ENCODE assay signal across 15 mouse cellular contexts in genomic region chrX:162284252-162284651, GRCm38 (mm10).
A peak's percentile ranks its signal among the peaks of the same experiment; 100 is the strongest.
DNase-seq lines count a peak whose midpoint lies in the region; ATAC-seq and TF ChIP-seq lines count a peak whose summit lies in the region.
"Had no signal": no experiment of that assay in that cellular context is flagged by ENCODE, and none has a peak within 500 bp of the region (broad histone marks: within the 10 kb centered on the region; RNA-seq: fewer than 3 reads in every experiment).

No protein-coding gene starts in this region.

- H3K9me3 ChIP-seq in liver, postnatal 0 days (ENCODE audit: low read length): no peaks in the 10 kb centered on the region
- H3K9me3 ChIP-seq: embryonic facial prominence, embryonic 12.5 days; hindbrain, embryonic 15.5 days; limb, embryonic 15.5 days had no signal

- H3K4me1 ChIP-seq in liver, postnatal 0 days (ENCODE audit: insufficient read depth): no peaks in the 10 kb centered on the region
- H3K4me1 ChIP-seq: embryonic facial prominence, embryonic 12.5 days; hindbrain, embryonic 15.5 days; limb, embryonic 15.5 days had no signal

- TF ChIP-seq CTCF in liver, postnatal 0 days (IDR thresholded peaks at IDR 0.05; ENCODE audit: low read depth): no peak

- 0 out of 2 replicates have a peak overlapping the region, but pooled peaks have one; percentile 6 for H3K4me2 ChIP-seq in liver, postnatal 0 days (ENCODE audit: low read depth, low read length)
- H3K4me2 ChIP-seq: embryonic facial prominence, embryonic 12.5 days; hindbrain, embryonic 15.5 days; limb, embryonic 15.5 days had no signal

- no peak overlapping the region for H3K4me3 ChIP-seq in liver, postnatal 0 days (ENCODE audit: low read depth, low read length)
- H3K4me3 ChIP-seq: embryonic facial prominence, embryonic 12.5 days; hindbrain, embryonic 15.5 days; left cerebral cortex, adult 2 months; limb, embryonic 15.5 days had no signal

- H3K9ac ChIP-seq in liver, postnatal 0 days (replicated peaks): no peak overlapping the region
- H3K9ac ChIP-seq: embryonic facial prominence, embryonic 12.5 days; forebrain, postnatal 0 days; hindbrain, embryonic 15.5 days; limb, embryonic 15.5 days had no signal

- 42% methylated on average over 3 of the region's 3 CpGs for WGBS in liver, postnatal 0 days (ENCODE audit: insufficient replicate concordance)

- peak overlapping the region; percentile 60 for H3K27ac ChIP-seq in liver, postnatal 0 days (ENCODE audit: low read depth)
- H3K27ac ChIP-seq: embryonic facial prominence, embryonic 12.5 days; hindbrain, embryonic 15.5 days; left cerebral cortex, adult 2 months; limb, embryonic 15.5 days had no signal

- peak; percentile 98 for TF ChIP-seq EP300 in liver, postnatal 0 days (IDR thresholded peaks at IDR 0.05; ENCODE audit: low read depth)

- ATAC-seq in erythroblast, adult 5-6 weeks (replicated peaks; ENCODE audit: low FRiP score, poor library complexity, severe bottlenecking): peak; percentile 97
- peak; percentile 100 for ATAC-seq in liver, postnatal 0 days
- ATAC-seq: forebrain, postnatal 0 days had no signal

- peak; percentile 37 for DNase-seq in spleen, adult 12 weeks (ENCODE audit: low spot score)
- DNase-seq in spleen, adult 18-20 months: no peak
- peak; percentile 58 for DNase-seq in liver, postnatal 0 days
- DNase-seq in right cerebral cortex, postnatal 4 days: no peak
- DNase-seq in layer of hippocampus, postnatal 36 days: no peak
- DNase-seq in left cerebral cortex, adult 11 months (ENCODE audit: low spot score): no peak
- DNase-seq: cerebellum, adult 9-10 months; forebrain, postnatal 0 days; kidney, postnatal 10 days had no signal

- no peaks in the 10 kb centered on the region for H3K27me3 ChIP-seq in liver, postnatal 0 days (ENCODE audit: insufficient read depth, low read length)
- H3K27me3 ChIP-seq: CH12.LX; embryonic facial prominence, embryonic 12.5 days; hindbrain, embryonic 15.5 days; limb, embryonic 15.5 days had no signal

- H3K36me3 ChIP-seq in liver, postnatal 0 days (replicated peaks; ENCODE audit: insufficient read depth, low read length): no peaks in the 10 kb centered on the region
- H3K36me3 ChIP-seq: embryonic facial prominence, embryonic 12.5 days; hindbrain, embryonic 15.5 days; limb, embryonic 15.5 days had no signal

Comparison
In these comparisons a context has a peak if more than half of its experiments do, and no peak if none do; other contexts are left out.
1. DNase-seq: peak in spleen, adult 12 weeks (single experiment) and liver, postnatal 0 days (single experiment); none in spleen, adult 18-20 months (0 of 2), right cerebral cortex, postnatal 4 days (single experiment), layer of hippocampus, postnatal 36 days (0 of 2) and left cerebral cortex, adult 11 months (single experiment).